Comparison of ENCODE assay signal across 7 mouse cellular contexts in genomic region chr4:83568145-83568544, GRCm38 (mm10). TPM values are rescaled to one million over a fixed set of nuclear protein-coding genes. Genes with fewer than 3 reads are reported as not detected.
A peak's percentile ranks its signal among the peaks of the same experiment; 100 is the strongest.
DNase-seq lines count a peak whose midpoint lies in the region; ATAC-seq lines count a peak whose summit lies in the region.
"Not testable (repeated sequence)": the region's sequence is repeated elsewhere in the genome, so short reads cannot be mapped to it uniquely, and the experiment has no call there.

No protein-coding gene starts in this region.

- H3K27me3 ChIP-seq in liver, embryonic 12.5 days (replicated peaks); midbrain, embryonic 12.5 days; stomach, embryonic 14.5 days (ENCODE audit: control insufficient read depth, insufficient read depth, low read length): not testable (repeated sequence)

- intact Hi-C loops in heart, postnatal 36 days (cut with DNase I), result loop anchor here (5.0 kb wide), 1 partner anchor 306 kb away; no protein-coding TSS in a partner anchor

- 5% methylated on average over 9 of the region's 9 CpGs for WGBS in liver, embryonic 12.5 days (ENCODE audit: insufficient replicate concordance)
- 5% methylated on average over 9 of the region's 9 CpGs for WGBS in midbrain, embryonic 12.5 days
- 5% methylated on average over 9 of the region's 9 CpGs for WGBS in stomach, embryonic 14.5 days

- not testable (repeated sequence) for H3K9me3 ChIP-seq in liver, embryonic 12.5 days (replicated peaks); midbrain, embryonic 12.5 days; stomach, embryonic 14.5 days (ENCODE audit: control insufficient read depth, low read depth, low read length)

- not testable (repeated sequence) for H3K36me3 ChIP-seq in liver, embryonic 12.5 days; midbrain, embryonic 12.5 days; stomach, embryonic 14.5 days (ENCODE audit: control insufficient read depth, insufficient read depth, low read length)

- H3K9ac ChIP-seq in liver, embryonic 12.5 days, result peak overlapping the region; percentile 39; the same call in 1 of the 2 replicates
- H3K9ac ChIP-seq in midbrain, embryonic 12.5 days (replicated peaks); stomach, embryonic 14.5 days (replicated peaks; ENCODE audit: low read depth, low read length): not testable (repeated sequence)

- DNase-seq in adrenal gland, postnatal 10 days, result peak; percentile 54
- peak; percentile 10 to 26 for DNase-seq in heart, postnatal 36 days
- peak; percentile 75 for DNase-seq in kidney, adult 9 months

- peaks cover 16% of the 10 kb centered on the region for H3K4me1 ChIP-seq in liver, embryonic 12.5 days
- not testable (repeated sequence) for H3K4me1 ChIP-seq in midbrain, embryonic 12.5 days; stomach, embryonic 14.5 days (ENCODE audit: control insufficient read depth, insufficient read depth, low read length)

- not testable (repeated sequence) for H3K27ac ChIP-seq in liver, embryonic 12.5 days; midbrain, embryonic 12.5 days (replicated peaks); stomach, embryonic 14.5 days (ENCODE audit: low read length)

- peak overlapping the region; percentile 65 for H3K4me2 ChIP-seq in liver, embryonic 12.5 days
- peak overlapping the region; percentile 15; the same call in 1 of the 2 replicates for H3K4me2 ChIP-seq in midbrain, embryonic 12.5 days (replicated peaks)
- H3K4me2 ChIP-seq in stomach, embryonic 14.5 days (replicated peaks; ENCODE audit: low read depth, low read length), result peak overlapping the region; percentile 15

- ATAC-seq in erythroid progenitor cell, adult 5-6 weeks (replicated peaks; ENCODE audit: low FRiP score, poor library complexity, severe bottlenecking), result peak; percentile 62; the same call in 1 of the 2 replicates
- ATAC-seq in liver, embryonic 12.5 days, result peak; percentile 56
- ATAC-seq in midbrain, embryonic 12.5 days (ENCODE audit: low FRiP score, low read depth), result not testable (repeated sequence)
- ATAC-seq in stomach, embryonic 14.5 days (ENCODE audit: insufficient number of reproducible peaks, insufficient read depth, low FRiP score, low read depth), result 0 out of 2 replicates have a peak, but pooled peaks have one; percentile 37

- H3K4me3 ChIP-seq in liver, embryonic 12.5 days, result peak overlapping the region; percentile 39
- H3K4me3 ChIP-seq in midbrain, embryonic 12.5 days; stomach, embryonic 14.5 days (ENCODE audit: low read depth, low read length): not testable (repeated sequence)

RNA-seq across cellular contexts. Expression of gene Ccdc171, which starts 42.8 kb away (rescaled TPM):
- total RNA-seq in adrenal gland, postnatal 10 days (2021), result 1 to 10 TPM; 1.4 to 3.1 TPM
- 2.5 and 12.6 TPM in 2 replicates for total RNA-seq in erythroid progenitor cell, adult 5-6 weeks (2015; ENCODE audit: low replicate concordance)
- total RNA-seq in erythroid progenitor cell, adult 5-6 weeks (2017; ENCODE audit: low replicate concordance), result 4.9 and 8.0 TPM in 2 replicates
- 1 to 10 TPM in 1 of 2 experiments, under 1 TPM in 1; 1.00 to 1.1 TPM for total RNA-seq in heart, postnatal 36 days (2021)
- polyA plus RNA-seq in liver, embryonic 12.5 days (2016; fragmentation: Nextera tagmentation; extraction: Ambion mirVana), result 2.4 and 2.6 TPM in 2 replicates
- 6.3 and 6.4 TPM in 2 replicates for polyA plus RNA-seq in midbrain, embryonic 12.5 days (2016; fragmentation: Nextera tagmentation; extraction: Ambion mirVana)
- polyA plus RNA-seq in stomach, embryonic 14.5 days (2014; fragmentation: Nextera tagmentation; extraction: Ambion mirVana), result 5.2 and 6.5 TPM in 2 replicates

Comparison
In these comparisons a context has a peak if more than half of its experiments do, and no peak if none do; other contexts are left out.
1. DNase-seq: peak in every context shown above with its lines; median percentile 75 in kidney, adult 9 months; 54 in adrenal gland, postnatal 10 days; 18 in heart, postnatal 36 days.
2. H3K4me2 ChIP-seq: peak in every context shown above with its lines; median percentile 65 in liver, embryonic 12.5 days; 15 in midbrain, embryonic 12.5 days; 15 in stomach, embryonic 14.5 days.